Mouse (Mus musculus) stomach, embryonic 14.5 days (tissue): ENCODE measurements around the gene Cdh22. TPM values are rescaled to one million over a fixed set of nuclear protein-coding genes. Genes with fewer than 3 reads are reported as not detected.
A peak's percentile ranks its signal among the peaks of the same experiment; 100 is the strongest.

Source experiments
- ATAC-seq: fragments of 200-750 bp; cut with Nextera tagmentation; 2 replicates; pipeline ENCODE4 v1.8.0; 2017; ENCODE audit warnings: low read depth, moderate TSS enrichment; ENCODE audit not compliant: insufficient number of reproducible peaks, insufficient read depth, low FRiP score
- H3K27ac ChIP-seq: fragments of 300-500 bp; sonication (generic); 2 replicates; pipeline ENCODE4 v1.5.1; 2014; ENCODE audit warnings: mild to moderate bottlenecking, low read length, moderate library complexity, mixed read lengths
- H3K27me3 ChIP-seq: fragments of 300-500 bp; sonication (generic); 2 replicates; pipeline ENCODE4 v1.6.1; 2014; ENCODE audit warnings: low read length, control low read depth, mixed read lengths; ENCODE audit not compliant: control insufficient read depth, insufficient read depth
- H3K36me3 ChIP-seq: fragments of 300-500 bp; sonication (generic); 2 replicates; pipeline ENCODE4 v1.6.1; 2014; ENCODE audit warnings: mild to moderate bottlenecking, control low read depth, low read length, moderate library complexity, mixed read lengths; ENCODE audit not compliant: control insufficient read depth, insufficient read depth
- H3K4me1 ChIP-seq: fragments of 300-500 bp; sonication (generic); 2 replicates; pipeline ENCODE4 v1.6.1; 2014; ENCODE audit warnings: low read length, control low read depth, mixed read lengths; ENCODE audit not compliant: control insufficient read depth, insufficient read depth
- H3K4me2 ChIP-seq: fragments of 300-500 bp; sonication (generic); replicated peaks from 2 replicates; pipeline ENCODE4 v1.6.1; 2014; ENCODE audit warnings: low read depth, low read length, control low read depth
- H3K4me3 ChIP-seq: fragments of 300-500 bp; sonication (generic); 2 replicates; pipeline ENCODE4 v1.5.1; 2014; ENCODE audit warnings: low read depth, low read length, control low read depth
- H3K9ac ChIP-seq: fragments of 300-500 bp; sonication (generic); replicated peaks from 2 replicates; pipeline ENCODE4 v1.6.1; 2014; ENCODE audit warnings: low read depth, mild to moderate bottlenecking, control low read depth, low read length, moderate library complexity, mixed read lengths
- H3K9me3 ChIP-seq: fragments of 300-500 bp; sonication (generic); 2 replicates; pipeline ENCODE4 v1.6.1; 2016; ENCODE audit warnings: low read depth, low read length, control low read depth; ENCODE audit not compliant: control insufficient read depth
- WGBS: fragments of 180-500 bp; shearing (Covaris S2); extraction: QIAGEN DNeasy Blood & Tissue Kit; methylation state at CpG from one replicate; pipeline ENCODE4 v1.1.7; 2014; 5-methylcytosine and 5-hydroxymethylcytosine counted together
- polyA plus RNA-seq: library from polyadenylated mRNA; unstranded; fragments of >200 nt; fragmentation: Nextera tagmentation; extraction: Ambion mirVana; gene quantifications from 2 replicates; pipeline ENCODE4 v1.2.1, GENCODE M21; 2014

The Cdh22 gene
- polyA plus RNA-seq = 0.27 and 0.32 TPM in 2 replicates

- peak; percentile 43; the same call in 1 of the 2 replicates for ATAC-seq
- peaks cover 61% of the 10 kb centered on the region for H3K27me3 ChIP-seq
- peaks cover 10% of the 10 kb centered on the region; the same call in 1 of the 2 replicates for H3K4me1 ChIP-seq
- H3K4me3 ChIP-seq = peak within 1 kb of the TSS; percentile 50
- no peak within 1 kb of the TSS for H3K27ac ChIP-seq
- WGBS = 1% methylated on average over 43 of the region's 60 CpGs
- H3K4me2 ChIP-seq = peak within 1 kb of the TSS; percentile 83
- no peaks in the 10 kb centered on the region for H3K36me3 ChIP-seq
- H3K9ac ChIP-seq = peak within 1 kb of the TSS; percentile 42; the same call in 1 of the 2 replicates
- no peaks in the 10 kb centered on the region for H3K9me3 ChIP-seq
Measured at GRCm38 (mm10) chr2:165234613-165235291, at the start of gene Cdh22. TSS of gene Cdh22 (minus strand) at chr2:165234853.

- Histone ChIP-seq H3K9me3 (no peaks in the 10 kb centered on the region), H3K4me1 (peaks cover 9% of the 10 kb centered on the region; the same call in 1 of the 2 replicates), H3K36me3 (peaks cover 3% of the 10 kb centered on the region; the same call in 1 of the 2 replicates), H3K27me3 (no peaks in the 10 kb centered on the region), H3K27ac (no peak overlapping the region), H3K9ac (no peak overlapping the region), H3K4me2 (no peak overlapping the region), H3K4me3 (no peak overlapping the region)
- WGBS = 86% methylated on average over 7 of the region's 7 CpGs
- no peak for ATAC-seq
Measured at GRCm38 (mm10) chr2:165284377-165284776, 49.7 kb upstream of the Cdh22 start.

- Histone ChIP-seq H3K27ac (no peak overlapping the region), H3K9ac (no peak overlapping the region), H3K4me3 (no peak overlapping the region), H3K27me3 (no peaks in the 10 kb centered on the region), H3K9me3 (no peaks in the 10 kb centered on the region), H3K36me3 (peaks cover 3% of the 10 kb centered on the region; the same call in 1 of the 2 replicates), H3K4me1 (peaks cover 8% of the 10 kb centered on the region; the same call in 1 of the 2 replicates), H3K4me2 (no peak overlapping the region)
- no peak for ATAC-seq
- 86% methylated on average over 3 of the region's 3 CpGs for WGBS
Measured at GRCm38 (mm10) chr2:165283644-165284043, 49.0 kb upstream of the Cdh22 start.

GRCm38 (mm10) chr2:165281779-165282311 is 47.2 kb upstream of the Cdh22 start:
- no peak overlapping the region for H3K27ac ChIP-seq
- peak; percentile 23; the same call in 1 of the 2 replicates for ATAC-seq
- peaks cover 11% of the 10 kb centered on the region; the same call in 1 of the 2 replicates for H3K36me3 ChIP-seq
- H3K27me3 ChIP-seq = no peaks in the 10 kb centered on the region
- no peak overlapping the region for H3K9ac ChIP-seq
- peaks cover 3% of the 10 kb centered on the region; the same call in 1 of the 2 replicates for H3K4me1 ChIP-seq
- H3K4me2 ChIP-seq = no peak overlapping the region
- 46% methylated on average over 6 of the region's 6 CpGs for WGBS
- H3K4me3 ChIP-seq = no peak overlapping the region
- H3K9me3 ChIP-seq = no peaks in the 10 kb centered on the region

- ATAC-seq = no peak
- H3K4me3 ChIP-seq = no peak overlapping the region
- H3K27ac ChIP-seq = no peak overlapping the region
- no peaks in the 10 kb centered on the region for H3K4me1 ChIP-seq
- no peaks in the 10 kb centered on the region for H3K27me3 ChIP-seq
- H3K9ac ChIP-seq = no peak overlapping the region
- 68% methylated on average over 10 of the region's 10 CpGs for WGBS
- no peaks in the 10 kb centered on the region for H3K9me3 ChIP-seq
- peaks cover 16% of the 10 kb centered on the region; the same call in 1 of the 2 replicates for H3K36me3 ChIP-seq
- H3K4me2 ChIP-seq = no peak overlapping the region
Measured at GRCm38 (mm10) chr2:165279351-165279750, 44.7 kb upstream of the Cdh22 start.

- Histone ChIP-seq H3K4me2 (no peak overlapping the region), H3K36me3 (peaks cover 14% of the 10 kb centered on the region; the same call in 1 of the 2 replicates), H3K9ac (no peak overlapping the region), H3K4me1 (no peaks in the 10 kb centered on the region), H3K27me3 (no peaks in the 10 kb centered on the region), H3K4me3 (no peak overlapping the region), H3K9me3 (no peaks in the 10 kb centered on the region), H3K27ac (no peak overlapping the region)
- WGBS = 77% methylated on average over 5 of the region's 5 CpGs
- ATAC-seq = no peak
Measured at GRCm38 (mm10) chr2:165277188-165277740, 42.6 kb upstream of the Cdh22 start.

- H3K9me3 ChIP-seq = no peaks in the 10 kb centered on the region
- no peak overlapping the region for H3K4me2 ChIP-seq
- no peak overlapping the region; the same call in 1 of the 2 replicates for H3K27ac ChIP-seq
- H3K27me3 ChIP-seq = no peaks in the 10 kb centered on the region
- 24% methylated on average over 8 of the region's 8 CpGs for WGBS
- ATAC-seq = peak; percentile 50; the same call in 1 of the 2 replicates
- no peaks in the 10 kb centered on the region for H3K4me1 ChIP-seq
- H3K36me3 ChIP-seq = peaks cover 14% of the 10 kb centered on the region; the same call in 1 of the 2 replicates
- H3K9ac ChIP-seq = no peak overlapping the region
- no peak overlapping the region for H3K4me3 ChIP-seq
Measured at GRCm38 (mm10) chr2:165275824-165276223, 41.2 kb upstream of the Cdh22 start.

- no peak for ATAC-seq
- Histone ChIP-seq H3K27ac (no peak overlapping the region; the same call in 1 of the 2 replicates), H3K4me3 (no peak overlapping the region), H3K36me3 (peaks cover 14% of the 10 kb centered on the region; the same call in 1 of the 2 replicates), H3K27me3 (no peaks in the 10 kb centered on the region), H3K9ac (no peak overlapping the region), H3K9me3 (no peaks in the 10 kb centered on the region), H3K4me2 (no peak overlapping the region), H3K4me1 (no peaks in the 10 kb centered on the region)
- 53% methylated on average over 8 of the region's 8 CpGs for WGBS
Measured at GRCm38 (mm10) chr2:165275124-165275640, 40.5 kb upstream of the Cdh22 start.
